Mouse (Mus musculus) liver, embryonic 15.5 days (tissue): Measurements from ENCODE around the gene Thrb. TPM values are rescaled to one million over a fixed set of nuclear protein-coding genes. Genes with fewer than 3 reads are reported as not detected.

Source experiments
- ATAC-seq: fragments of 200-750 bp; cut with Nextera tagmentation; 2 replicates; pipeline ENCODE4 v1.8.0; 2017; ENCODE audit warnings: moderate number of reproducible peaks, mild to moderate bottlenecking, moderate library complexity; ENCODE audit not compliant: insufficient read depth
- H3K27ac ChIP-seq: fragments of 300-500 bp; sonication (generic); replicated peaks from 2 replicates; pipeline ENCODE4 v1.5.1; 2015; ENCODE audit warnings: mild to moderate bottlenecking, inconsistent platforms
- H3K27me3 ChIP-seq: fragments of 300-500 bp; sonication (generic); 2 replicates; pipeline ENCODE4 v1.6.1; 2015; ENCODE audit warnings: mild to moderate bottlenecking, inconsistent platforms
- H3K36me3 ChIP-seq: fragments of 300-500 bp; sonication (generic); replicated peaks from 2 replicates; pipeline ENCODE4 v1.6.1; 2015; ENCODE audit warnings: moderate library complexity, mild to moderate bottlenecking, inconsistent platforms
- H3K4me1 ChIP-seq: fragments of 300-500 bp; sonication (generic); replicated peaks from 2 replicates; pipeline ENCODE4 v1.6.1; 2015; ENCODE audit warnings: inconsistent platforms
- H3K4me2 ChIP-seq: fragments of 300-500 bp; sonication (generic); 2 replicates; pipeline ENCODE4 v1.6.1; 2015; ENCODE audit warnings: moderate library complexity, mild to moderate bottlenecking, inconsistent platforms
- H3K4me3 ChIP-seq: fragments of 300-500 bp; sonication (generic); replicated peaks from 2 replicates; pipeline ENCODE4 v1.5.1; 2015; ENCODE audit warnings: mild to moderate bottlenecking, inconsistent platforms
- H3K9ac ChIP-seq: fragments of 300-500 bp; sonication (generic); 2 replicates; pipeline ENCODE4 v1.6.1; 2015; ENCODE audit warnings: moderate library complexity, mild to moderate bottlenecking, inconsistent platforms
- H3K9me3 ChIP-seq: fragments of 300-500 bp; sonication (generic); replicated peaks from 2 replicates; pipeline ENCODE4 v1.6.1; 2016; ENCODE audit warnings: inconsistent platforms
- WGBS: fragments of 180-500 bp; shearing (Covaris S2); methylation state at CpG from one replicate; pipeline ENCODE4 v1.1.7; 2015; ENCODE audit warnings: mixed read lengths; ENCODE audit not compliant: insufficient replicate concordance; 5-methylcytosine and 5-hydroxymethylcytosine counted together
- polyA plus RNA-seq: library from polyadenylated mRNA; unstranded; fragments of >200 nt; fragmentation: Nextera tagmentation; extraction: Ambion mirVana; gene quantifications from 2 replicates; pipeline ENCODE4 v1.2.1, GENCODE M21; 2015

Gene Thrb
- 2.1 and 3.9 TPM in 2 replicates for polyA plus RNA-seq

DNA sequence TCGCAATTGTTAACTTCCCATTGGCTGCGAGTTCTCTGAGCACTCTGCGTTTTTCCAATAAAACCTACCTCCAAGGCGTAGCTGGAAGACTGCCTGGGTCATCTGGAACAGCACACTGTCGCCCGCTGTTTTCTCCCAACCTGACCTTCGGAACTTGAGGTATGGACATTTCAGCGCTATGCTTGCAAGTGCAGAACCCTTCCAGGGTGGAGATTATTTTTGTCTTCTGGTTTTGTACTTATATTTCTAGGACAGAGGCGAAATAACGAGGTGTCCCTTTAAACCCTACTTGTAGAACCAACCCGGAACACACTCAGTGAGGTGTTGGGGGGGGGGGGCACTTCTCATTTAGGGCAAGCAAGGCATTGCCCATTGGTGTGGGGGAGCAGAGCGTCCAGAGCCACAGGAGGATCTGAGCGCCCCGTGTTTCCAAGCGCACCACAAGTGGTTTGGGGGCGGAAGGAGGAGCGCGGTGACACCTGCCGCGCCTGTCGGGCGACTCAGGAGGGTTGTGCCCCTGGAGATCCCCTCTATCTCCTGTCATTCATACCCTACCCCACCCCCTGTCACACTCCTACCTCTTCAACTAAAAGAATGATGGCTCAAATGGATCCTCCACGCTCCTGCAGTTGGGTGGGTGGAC lies at the start of gene Thrb:
TSS of gene Thrb (plus strand) at position 576 of the 643 bp plus-strand sequence.
- H3K27ac ChIP-seq, result peak within 1 kb of the TSS; percentile 51
- H3K27me3 ChIP-seq, result peaks cover 50% of the 10 kb centered on the region
- peak within 1 kb of the TSS; percentile 56 for H3K4me3 ChIP-seq

DNA sequence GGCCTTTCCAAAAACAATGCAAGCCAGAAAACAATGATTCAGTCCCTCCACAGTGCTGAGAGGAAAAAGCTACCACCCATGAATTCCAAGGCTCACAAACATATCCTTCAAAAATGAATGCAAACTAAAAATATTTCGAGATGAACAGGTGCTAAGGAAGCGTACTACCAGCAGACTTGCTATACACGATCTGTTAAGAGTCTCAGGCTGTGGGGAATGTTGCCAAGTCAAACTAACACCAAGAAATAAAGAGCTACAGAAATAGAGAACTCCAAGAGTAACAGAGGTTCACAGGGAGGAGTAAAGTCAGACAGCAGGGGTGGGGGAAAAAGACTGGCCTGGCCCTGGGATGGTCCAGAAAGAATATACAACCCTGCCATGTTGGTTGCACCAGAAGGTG lies 38.4 kb upstream of the Thrb start:
- Histone ChIP-seq H3K9ac (no peak overlapping the region), H3K9me3 (no peaks in the 10 kb centered on the region), H3K36me3 (no peaks in the 10 kb centered on the region), H3K27ac (no peak overlapping the region), H3K27me3 (no peaks in the 10 kb centered on the region), H3K4me3 (no peak overlapping the region), H3K4me1 (no peaks in the 10 kb centered on the region), H3K4me2 (no peak overlapping the region)
- no peak for ATAC-seq
- 44% methylated on average over 3 of the region's 3 CpGs for WGBS

More for the DNA sequence above, at the start of gene Thrb:
- peak within 1 kb of the TSS; percentile 69 for H3K4me2 ChIP-seq
- no peak for ATAC-seq
- H3K4me1 ChIP-seq, result no peaks in the 10 kb centered on the region
- H3K9ac ChIP-seq, result no peak within 1 kb of the TSS; the same call in 1 of the 2 replicates
- WGBS, result under 1% methylated on average over 23 of the region's 23 CpGs
- H3K36me3 ChIP-seq, result no peaks in the 10 kb centered on the region
- H3K9me3 ChIP-seq, result no peaks in the 10 kb centered on the region

DNA sequence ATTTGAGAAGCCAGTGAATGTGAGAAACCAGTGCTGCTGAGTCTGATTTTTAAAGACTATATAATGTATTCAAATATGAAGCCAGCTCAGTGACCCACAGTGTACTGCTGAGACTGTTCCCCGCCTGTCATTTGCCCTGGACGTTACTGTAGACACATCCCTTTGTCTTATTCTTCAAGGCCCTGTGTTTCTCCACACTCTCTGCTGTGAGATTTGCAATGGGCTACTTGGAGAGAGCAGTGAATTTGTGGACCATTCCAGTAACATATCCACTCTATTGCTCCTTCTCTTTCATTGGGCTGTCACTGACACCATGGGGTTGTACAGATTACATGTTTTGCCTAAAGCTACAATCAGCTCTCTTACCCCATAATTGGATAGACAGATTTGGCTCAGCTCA lies 36.1 kb upstream of the Thrb start:
- Histone ChIP-seq H3K27ac (no peak overlapping the region), H3K4me1 (no peaks in the 10 kb centered on the region), H3K9me3 (no peaks in the 10 kb centered on the region), H3K27me3 (no peaks in the 10 kb centered on the region), H3K9ac (no peak overlapping the region), H3K4me2 (no peak overlapping the region), H3K36me3 (no peaks in the 10 kb centered on the region), H3K4me3 (no peak overlapping the region)
- 48% methylated on average over 2 of the region's 2 CpGs for WGBS
- no peak for ATAC-seq

DNA sequence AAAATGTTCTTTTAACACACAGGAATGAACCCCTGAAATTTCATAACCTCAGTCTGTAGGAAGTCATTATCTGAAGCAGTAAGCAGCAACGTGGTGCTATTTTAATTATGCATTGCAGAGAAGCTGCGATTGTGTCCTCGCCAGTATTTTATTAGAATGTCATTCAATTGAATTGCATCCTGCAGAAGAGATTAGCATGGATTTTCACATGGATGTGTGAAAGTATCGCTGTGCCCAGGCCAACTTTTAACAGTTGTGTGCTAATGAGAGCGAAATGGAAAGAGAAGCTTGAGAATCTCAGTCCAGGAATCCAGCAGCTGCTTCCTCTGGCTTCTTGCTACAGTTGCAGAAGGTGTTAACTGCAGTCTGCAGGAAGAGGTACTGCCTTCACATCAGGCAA lies 30.8 kb upstream of the Thrb start:
- 30% methylated on average over 5 of the region's 5 CpGs for WGBS
- H3K27me3 ChIP-seq, result no peaks in the 10 kb centered on the region
- no peak overlapping the region for H3K27ac ChIP-seq
- H3K9me3 ChIP-seq, result no peaks in the 10 kb centered on the region
- H3K36me3 ChIP-seq, result no peaks in the 10 kb centered on the region
- H3K9ac ChIP-seq, result no peak overlapping the region
- no peak for ATAC-seq
- 0 out of 2 replicates have a peak, but pooled peaks cover 2% of the 10 kb centered on the region for H3K4me1 ChIP-seq
- H3K4me2 ChIP-seq, result no peak overlapping the region
- no peak overlapping the region for H3K4me3 ChIP-seq

DNA sequence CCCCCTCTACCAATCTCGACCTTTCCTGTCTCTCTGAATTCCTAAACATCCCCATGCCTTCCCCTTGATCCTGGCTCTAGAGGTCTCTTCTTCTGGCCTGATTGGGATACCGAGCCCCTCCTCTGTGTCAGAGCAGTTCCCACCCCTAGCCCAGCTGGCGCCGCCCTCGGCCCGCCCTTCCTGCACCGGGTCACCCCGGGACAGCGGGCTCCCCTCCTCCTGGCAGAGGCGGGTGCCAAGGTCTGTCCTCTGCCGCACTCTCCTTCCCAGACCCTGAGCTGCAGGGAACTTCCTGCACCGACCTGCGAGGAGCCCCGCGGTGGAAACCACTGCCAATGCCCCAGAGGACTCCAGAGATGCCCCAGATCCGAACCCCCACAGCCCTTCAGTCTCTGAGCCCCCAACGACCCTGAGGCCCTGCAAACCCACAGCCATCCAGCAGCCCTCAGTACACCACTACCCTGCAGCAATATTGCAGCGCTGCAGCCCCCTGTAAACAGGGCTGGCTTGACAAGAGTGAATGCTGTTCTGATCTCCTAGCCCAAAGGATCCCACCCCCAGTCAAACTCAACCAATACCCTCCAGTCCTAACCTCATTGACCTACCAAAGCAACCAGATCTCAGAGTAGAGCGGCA lies 27.1 kb upstream of the Thrb start:
- WGBS, result 9% methylated on average over 19 of the region's 19 CpGs
- no peak for ATAC-seq
- no peak overlapping the region for H3K4me3 ChIP-seq

DNA sequence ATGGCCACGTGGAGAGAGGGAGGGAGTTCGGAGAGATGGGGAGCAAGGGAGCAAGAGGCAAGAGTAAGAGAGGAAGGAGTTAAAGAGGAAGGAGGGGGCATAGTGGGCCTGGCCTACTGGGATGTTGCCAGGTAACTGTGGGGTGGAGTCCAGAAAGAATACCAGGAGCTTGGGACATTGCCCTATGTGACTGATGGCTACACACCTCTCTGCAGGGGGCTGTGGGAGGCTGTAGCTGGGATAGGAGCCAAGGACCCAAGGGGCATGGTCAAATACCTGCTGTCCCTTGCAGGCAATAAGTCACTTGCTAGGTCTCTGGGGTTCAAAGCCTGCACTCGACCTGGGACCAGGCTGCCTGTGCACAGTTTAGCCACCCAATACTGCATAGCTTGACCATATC lies 23.1 kb upstream of the Thrb start:
- Histone ChIP-seq H3K27me3 (no peaks in the 10 kb centered on the region), H3K9ac (no peak overlapping the region)
- ATAC-seq, result no peak

More for the DNA sequence above, 27.1 kb upstream of the Thrb start:
- Histone ChIP-seq H3K9ac (no peak overlapping the region), H3K36me3 (no peaks in the 10 kb centered on the region), H3K4me1 (0 out of 2 replicates have a peak, but pooled peaks cover 2% of the 10 kb centered on the region), H3K27me3 (no peaks in the 10 kb centered on the region), H3K4me2 (no peak overlapping the region; the same call in 1 of the 2 replicates), H3K27ac (no peak overlapping the region), H3K9me3 (no peaks in the 10 kb centered on the region)

DNA sequence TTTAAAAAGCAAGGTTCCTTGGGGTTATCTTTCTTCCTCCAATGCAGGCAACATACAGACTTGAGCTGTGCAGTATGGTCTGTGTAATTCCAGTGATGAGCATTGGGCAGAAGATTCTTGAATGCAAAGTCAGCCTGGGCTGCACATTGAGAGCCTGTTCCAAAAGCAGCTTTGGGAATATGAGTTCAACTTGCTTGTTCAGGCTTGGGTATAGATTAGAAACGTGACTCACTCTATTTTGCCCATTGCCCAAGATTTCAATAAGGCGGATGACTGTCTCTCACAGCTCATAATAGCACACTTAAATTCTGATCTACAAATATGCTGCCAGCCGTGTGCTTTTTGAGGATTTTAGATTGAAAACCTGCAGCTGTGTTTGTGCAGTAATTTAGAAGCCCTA lies 18.3 kb upstream of the Thrb start:
- no peak overlapping the region for H3K9ac ChIP-seq
- no peaks in the 10 kb centered on the region for H3K36me3 ChIP-seq
- WGBS, result 47% methylated on average over 3 of the region's 3 CpGs
- no peaks in the 10 kb centered on the region for H3K27me3 ChIP-seq
- ATAC-seq, result no peak
- no peak overlapping the region for H3K4me2 ChIP-seq
- no peak overlapping the region for H3K4me3 ChIP-seq
- no peaks in the 10 kb centered on the region for H3K4me1 ChIP-seq
- no peak overlapping the region for H3K27ac ChIP-seq
- no peaks in the 10 kb centered on the region for H3K9me3 ChIP-seq

More for the DNA sequence above, 23.1 kb upstream of the Thrb start:
- 38% methylated on average over 3 of the region's 3 CpGs for WGBS
- 0 out of 2 replicates have a peak, but pooled peaks cover 2% of the 10 kb centered on the region for H3K4me1 ChIP-seq
- no peak overlapping the region for H3K4me2 ChIP-seq
- no peaks in the 10 kb centered on the region for H3K36me3 ChIP-seq
- H3K27ac ChIP-seq, result no peak overlapping the region
- H3K9me3 ChIP-seq, result no peaks in the 10 kb centered on the region
- H3K4me3 ChIP-seq, result no peak overlapping the region

DNA sequence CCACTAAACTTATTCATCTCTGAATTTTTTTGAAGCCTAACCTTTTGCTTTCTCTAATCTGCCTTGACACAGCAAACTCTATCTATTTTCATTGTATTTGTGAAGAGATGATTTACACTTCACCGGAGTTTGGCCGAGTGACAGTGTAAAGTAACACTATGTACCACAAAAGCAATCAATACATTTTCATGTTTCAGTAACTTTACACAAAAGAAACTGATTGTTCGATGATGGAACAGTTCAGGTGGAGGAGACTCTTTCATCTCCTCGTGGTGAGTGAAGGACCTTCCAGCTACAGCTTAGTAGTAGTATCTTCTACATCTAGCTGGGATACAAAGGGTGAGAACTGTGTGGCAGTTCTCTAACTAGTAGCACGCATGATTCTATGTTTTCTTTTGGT lies 5.0 kb upstream of the Thrb start:
- Histone ChIP-seq H3K4me1 (no peaks in the 10 kb centered on the region), H3K4me3 (no peak overlapping the region), H3K27ac (no peak overlapping the region), H3K36me3 (no peaks in the 10 kb centered on the region), H3K9me3 (no peaks in the 10 kb centered on the region), H3K27me3 (peaks cover 17% of the 10 kb centered on the region), H3K4me2 (no peak overlapping the region), H3K9ac (no peak overlapping the region)
- no peak for ATAC-seq
- WGBS, result 55% methylated on average over 5 of the region's 5 CpGs

DNA sequence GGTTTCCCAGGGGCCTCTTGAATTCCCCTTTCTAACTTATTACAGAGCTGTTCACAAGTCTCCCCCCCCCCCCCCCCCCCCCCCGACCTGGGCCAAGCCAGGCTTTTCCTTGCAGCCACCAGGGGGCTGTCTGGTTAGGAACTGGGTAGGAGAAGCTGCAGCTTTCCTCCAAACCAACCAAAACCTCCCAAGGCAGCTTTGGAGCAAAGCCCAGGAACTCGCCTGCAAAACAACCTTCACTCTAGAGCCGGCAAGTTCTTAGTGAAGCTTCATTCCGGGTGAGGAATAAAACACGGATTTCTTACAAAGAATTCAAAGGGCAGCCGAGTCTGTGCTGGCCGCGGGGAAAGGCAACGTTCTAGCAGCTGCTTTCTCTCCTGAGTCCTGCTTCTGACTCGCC lies 1.0 kb upstream of the Thrb start:
- no peaks in the 10 kb centered on the region for H3K4me1 ChIP-seq
- WGBS, result under 1% methylated on average over 10 of the region's 10 CpGs
- ATAC-seq, result no peak
- peaks cover 50% of the 10 kb centered on the region for H3K27me3 ChIP-seq
- H3K9me3 ChIP-seq, result no peaks in the 10 kb centered on the region
- H3K4me3 ChIP-seq, result peak overlapping the region; percentile 56
- no peak overlapping the region for H3K27ac ChIP-seq
- H3K36me3 ChIP-seq, result no peaks in the 10 kb centered on the region
- no peak overlapping the region for H3K9ac ChIP-seq
- H3K4me2 ChIP-seq, result peak overlapping the region; percentile 69

DNA sequence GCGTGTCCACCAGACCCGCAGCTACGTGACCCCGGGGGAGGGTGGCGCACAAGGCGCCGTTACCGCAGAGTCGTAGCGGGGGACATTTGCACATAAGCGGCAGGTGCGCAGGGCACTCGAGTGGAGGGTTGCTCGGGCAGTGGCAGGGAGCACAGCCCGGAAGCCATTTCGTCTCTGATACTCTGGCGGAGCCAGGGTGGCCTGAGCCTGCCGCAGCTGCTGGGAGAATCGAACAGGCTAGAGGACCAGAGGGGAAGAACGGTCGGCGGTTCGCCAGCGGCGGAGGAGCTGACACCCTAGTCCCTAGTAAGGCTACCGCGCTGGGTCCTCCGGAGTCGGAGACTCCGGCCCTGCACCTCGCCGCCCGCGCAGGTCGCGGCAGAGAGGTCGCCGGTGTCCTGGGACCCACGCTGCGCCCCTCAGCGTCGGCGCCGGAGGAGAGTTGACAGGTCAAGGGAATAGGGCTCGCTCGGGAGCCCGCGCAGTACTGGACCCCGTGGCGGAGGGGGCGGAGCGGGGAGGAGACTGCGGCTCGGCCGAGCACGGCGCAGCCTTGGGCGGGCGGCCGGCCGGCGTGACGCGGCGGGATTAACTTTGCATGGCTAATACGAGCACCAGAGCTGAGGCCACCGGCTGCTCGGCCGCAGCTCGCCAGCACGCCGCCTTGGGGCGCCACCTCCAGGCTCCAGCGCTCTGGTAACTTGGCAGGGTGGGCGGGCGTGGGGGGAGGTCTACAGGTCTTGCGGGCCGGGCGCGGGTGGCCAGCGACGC lies 453 bp downstream of the Thrb start:
- Histone ChIP-seq H3K27ac (peak overlapping the region; percentile 51), H3K9ac (no peak overlapping the region; the same call in 1 of the 2 replicates), H3K4me1 (no peaks in the 10 kb centered on the region), H3K36me3 (no peaks in the 10 kb centered on the region), H3K4me2 (peak overlapping the region; percentile 69), H3K4me3 (peak overlapping the region; percentile 56), H3K27me3 (peaks cover 50% of the 10 kb centered on the region), H3K9me3 (no peaks in the 10 kb centered on the region)
- WGBS, result under 1% methylated on average over 82 of the region's 82 CpGs
- ATAC-seq, result peak; percentile 90

DNA sequence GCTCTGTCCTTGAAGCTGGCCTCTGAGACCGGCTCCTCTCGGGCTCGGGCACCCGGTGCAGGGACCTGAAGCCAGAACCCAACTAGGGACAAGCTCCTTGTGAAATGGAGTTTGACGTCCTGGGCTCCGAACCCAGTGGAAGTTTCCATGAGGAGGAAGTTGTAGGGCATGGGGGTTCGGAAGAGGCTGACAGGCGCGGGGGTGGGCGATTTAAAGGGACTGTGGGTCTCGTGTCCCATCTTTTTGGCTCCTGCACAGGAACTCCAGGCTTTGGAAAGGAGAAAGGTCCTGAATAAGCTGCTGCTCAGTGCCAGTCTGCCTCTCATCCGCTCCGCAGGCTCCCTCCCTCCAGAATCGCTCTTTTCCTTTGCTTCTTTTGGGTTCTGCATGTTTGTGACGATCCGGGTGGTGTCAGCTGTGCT lies 1.1 kb downstream of the Thrb start:
- under 1% methylated on average over 16 of the region's 16 CpGs for WGBS
- no peak overlapping the region for H3K27ac ChIP-seq
- H3K27me3 ChIP-seq, result peaks cover 50% of the 10 kb centered on the region
- peak overlapping the region; percentile 56 for H3K4me3 ChIP-seq
- no peaks in the 10 kb centered on the region for H3K4me1 ChIP-seq
- H3K36me3 ChIP-seq, result no peaks in the 10 kb centered on the region
- H3K9ac ChIP-seq, result no peak overlapping the region; the same call in 1 of the 2 replicates
- H3K4me2 ChIP-seq, result peak overlapping the region; percentile 69
- ATAC-seq, result no peak; the same call in 1 of the 2 replicates
- H3K9me3 ChIP-seq, result no peaks in the 10 kb centered on the region
